Mouse (Mus musculus) stomach, postnatal 0 days (tissue): ENCODE measurements at regions not wholly inside any gene's neighbourhood (a gene's known extent, or its start where the extent isn't known, plus 50 kb on each side); places are given as distances from the start of the nearest gene placed in this dataset.

Experiments used
- CTCF ChIP-seq: IDR thresholded peaks from 2 replicates; pipeline ENCODE4 v1.5.1; 2016; ENCODE audit warnings: antibody characterized with exemption, low read depth, mild to moderate bottlenecking, moderate library complexity
- EP300 ChIP-seq: optimal IDR thresholded peaks from 2 replicates; pipeline ENCODE3; 2016; ENCODE audit warnings: antibody characterized with exemption

GRCm38 (mm10) chr7:39830831-39831230 is 313.3 kb downstream of the Zfp619 start:
- TF ChIP-seq CTCF (no peak), EP300 (no peak)
